Mouse (Mus musculus) CH12.LX (cell line): ENCODE results near the gene Cops3. TPM values are rescaled to one million over a fixed set of nuclear protein-coding genes. Genes with fewer than 3 reads are reported as not detected.
A peak's percentile ranks its signal among the peaks of the same experiment; 100 is the strongest.

Experiments
- DNase-seq: peaks from one replicate; pipeline ENCODE4 v3.0.0-alpha.2; 2013; ENCODE audit errors: extremely low read depth
- H3K27ac ChIP-seq: 2 replicates; pipeline ENCODE4 v1.5.1; 2012; ENCODE audit warnings: low read depth, mild to moderate bottlenecking, control low read depth, moderate library complexity; ENCODE audit not compliant: insufficient read depth
- H3K27me3 ChIP-seq: replicated peaks from 2 replicates; pipeline ENCODE3; 2012; ENCODE audit warnings: inconsistent platforms
- H3K36me3 ChIP-seq, 2 experiments: replicated peaks in 1 of 2; 2 replicates each; pipeline versions ENCODE3 to v1.6.1; 2012; ENCODE audit warnings: inconsistent platforms in 1 of 2, low read length in 1 of 2, mild to moderate bottlenecking in 1 of 2, mixed read lengths in 1 of 2, moderate library complexity in 1 of 2; ENCODE audit not compliant: control insufficient read depth in 1 of 2, insufficient read depth in 1 of 2
- H3K4me1 ChIP-seq, 2 experiments: 2 replicates each; pipeline ENCODE4 v1.6.1; 2012; ENCODE audit warnings: inconsistent platforms in 1 of 2, moderate library complexity in 1 of 2; ENCODE audit not compliant: insufficient read depth in 2 of 2, control insufficient read depth in 1 of 2
- H3K4me2 ChIP-seq: 2 replicates; pipeline ENCODE4 v1.6.1; 2012; ENCODE audit warnings: low read depth, mild to moderate bottlenecking, control low read depth; ENCODE audit not compliant: poor library complexity, insufficient read depth, severe bottlenecking
- H3K4me3 ChIP-seq, 3 experiments: fragments of 150-350 bp in 1 of 3; sonication (generic) in 1 of 3; replicated peaks in 1 of 3; 2 replicates each; pipeline versions ENCODE3 to v1.5.1; 2011 to 2012; ENCODE audit warnings: low read depth in 2 of 3, low read length in 2 of 3, mild to moderate bottlenecking in 2 of 3, moderate library complexity in 2 of 3, control low read depth in 1 of 3, improper control_type of control experiment in 1 of 3, inconsistent platforms in 1 of 3, mixed read lengths in 1 of 3; ENCODE audit not compliant: poor library complexity in 1 of 3
- H3K79me2 ChIP-seq: replicated peaks from 2 replicates; pipeline ENCODE4 v1.6.1; 2012; ENCODE audit warnings: mild to moderate bottlenecking, moderate library complexity; ENCODE audit not compliant: control insufficient read depth, poor library complexity, insufficient read depth, severe bottlenecking; ENCODE audit errors: extremely low read depth
- H3K9ac ChIP-seq: 2 replicates; pipeline ENCODE4 v1.6.1; 2012; ENCODE audit warnings: low read depth, mild to moderate bottlenecking, control low read depth, moderate library complexity; ENCODE audit not compliant: insufficient read depth
- H3K9me3 ChIP-seq: replicated peaks from 2 replicates; pipeline ENCODE3; 2012; ENCODE audit warnings: low read length, inconsistent platforms, mixed read lengths
- BHLHE40 ChIP-seq: IDR thresholded peaks from 2 replicates; pipeline ENCODE4 v1.6.1; 2011; ENCODE audit warnings: mild to moderate bottlenecking, low read depth, low read length, improper control_type of control experiment
- CHD2 ChIP-seq: IDR thresholded peaks from 2 replicates; pipeline ENCODE4 v1.6.1; 2011; ENCODE audit warnings: low read length, improper control_type of control experiment
- CTCF ChIP-seq, 2 experiments: IDR thresholded peaks in 1 of 2; conservative IDR thresholded peaks in 1 of 2; 2 replicates each; pipeline ENCODE4 v1.5.1; 2011 to 2012; ENCODE audit warnings: low read depth in 2 of 2, low read length in 2 of 2, improper control_type of control experiment in 1 of 2, inconsistent platforms in 1 of 2, mild to moderate bottlenecking in 1 of 2, moderate library complexity in 1 of 2
- ELF1 ChIP-seq: IDR thresholded peaks from 2 replicates; pipeline ENCODE4 v1.6.1; 2014; ENCODE audit warnings: low read depth, mild to moderate bottlenecking, inconsistent platforms, low read length, improper control_type of control experiment
- EP300 ChIP-seq: IDR thresholded peaks from 2 replicates; pipeline ENCODE4 v1.6.1; 2011; ENCODE audit warnings: low read length, improper control_type of control experiment
- ETS1 ChIP-seq: conservative IDR thresholded peaks from 2 replicates; pipeline ENCODE4 v1.6.1; 2012; ENCODE audit warnings: low read depth, mild to moderate bottlenecking, inconsistent platforms, low read length, improper control_type of control experiment, moderate library complexity
- HCFC1 ChIP-seq: IDR thresholded peaks from 2 replicates; pipeline ENCODE4 v1.6.1; 2012; ENCODE audit warnings: low read depth, mild to moderate bottlenecking, inconsistent platforms, low read length, improper control_type of control experiment
- IRF4 ChIP-seq: IDR thresholded peaks from 2 replicates; pipeline ENCODE4 v1.6.1; 2014; ENCODE audit warnings: low read depth, mild to moderate bottlenecking, inconsistent platforms, low read length, improper control_type of control experiment
- KAT2A ChIP-seq: IDR thresholded peaks from 2 replicates; pipeline ENCODE4 v1.6.1; 2012; ENCODE audit warnings: low read length, improper control_type of control experiment, inconsistent platforms; ENCODE audit not compliant: insufficient replicate concordance
- MAFK ChIP-seq: IDR thresholded peaks from 2 replicates; pipeline ENCODE4 v1.6.1; 2011; ENCODE audit warnings: low read length, improper control_type of control experiment; ENCODE audit not compliant: insufficient replicate concordance
- MAX ChIP-seq: IDR thresholded peaks from 2 replicates; pipeline ENCODE4 v1.6.1; 2011; ENCODE audit warnings: low read length, improper control_type of control experiment
- MAZ ChIP-seq: IDR thresholded peaks from 2 replicates; pipeline ENCODE4 v1.6.1; 2012; ENCODE audit warnings: low read depth, mild to moderate bottlenecking, inconsistent platforms, low read length, improper control_type of control experiment, moderate library complexity
- MEF2A ChIP-seq: IDR thresholded peaks from 2 replicates; pipeline ENCODE4 v1.6.1; 2014; ENCODE audit warnings: low read depth, mild to moderate bottlenecking, inconsistent platforms, low read length, improper control_type of control experiment, borderline replicate concordance
- MXI1 ChIP-seq: IDR thresholded peaks from 2 replicates; pipeline ENCODE4 v1.6.1; 2011; ENCODE audit warnings: mild to moderate bottlenecking, low read depth, low read length, improper control_type of control experiment
- NELFE ChIP-seq: IDR thresholded peaks from 2 replicates; pipeline ENCODE4 v1.6.1; 2011; ENCODE audit warnings: low read depth, low read length, improper control_type of control experiment
- NRF1 ChIP-seq: IDR thresholded peaks from 2 replicates; pipeline ENCODE4 v1.6.1; 2014; ENCODE audit warnings: low read depth, mild to moderate bottlenecking, inconsistent platforms, low read length, improper control_type of control experiment, moderate library complexity
- PAX5 ChIP-seq: IDR thresholded peaks from 2 replicates; pipeline ENCODE4 v1.6.1; 2012; ENCODE audit warnings: low read length, inconsistent platforms, mixed read lengths
- POLR2A ChIP-seq: IDR thresholded peaks from 2 replicates; pipeline ENCODE4 v1.6.1; 2011; ENCODE audit warnings: low read depth, mild to moderate bottlenecking, improper control_type of control experiment, low read length
- POLR2AphosphoS2 ChIP-seq: IDR thresholded peaks from 2 replicates; pipeline ENCODE4 v1.6.1; 2011; ENCODE audit warnings: low read depth, low read length, improper control_type of control experiment
- RCOR1 ChIP-seq: conservative IDR thresholded peaks from 2 replicates; pipeline ENCODE4 v1.6.1; 2012; ENCODE audit warnings: low read depth, mild to moderate bottlenecking, inconsistent platforms, low read length, improper control_type of control experiment
- SMC3 ChIP-seq: IDR thresholded peaks from 2 replicates; pipeline ENCODE4 v1.6.1; 2011; ENCODE audit warnings: low read depth, low read length, improper control_type of control experiment
- TBP ChIP-seq: conservative IDR thresholded peaks from 2 replicates; pipeline ENCODE4 v1.6.1; 2011; ENCODE audit warnings: low read depth, low read length, improper control_type of control experiment
- TCF12 ChIP-seq: IDR thresholded peaks from 2 replicates; pipeline ENCODE4 v1.6.1; 2014; ENCODE audit warnings: low read depth, mild to moderate bottlenecking, inconsistent platforms, low read length, improper control_type of control experiment
- UBTF ChIP-seq: IDR thresholded peaks from 2 replicates; pipeline ENCODE4 v1.6.1; 2012; ENCODE audit warnings: low read depth, mild to moderate bottlenecking, inconsistent platforms, low read length, improper control_type of control experiment, moderate library complexity
- USF1 ChIP-seq: IDR thresholded peaks from 2 replicates; pipeline ENCODE4 v1.6.1; 2014; ENCODE audit warnings: low read depth, mild to moderate bottlenecking, inconsistent platforms, low read length, improper control_type of control experiment
- USF2 ChIP-seq: conservative IDR thresholded peaks from 2 replicates; pipeline ENCODE4 v1.6.1; 2011; ENCODE audit warnings: low read depth, low read length, improper control_type of control experiment
- ZC3H11A ChIP-seq: IDR thresholded peaks from 2 replicates; pipeline ENCODE4 v1.6.1; 2012; ENCODE audit warnings: low read depth, mild to moderate bottlenecking, inconsistent platforms, low read length, improper control_type of control experiment
- ZKSCAN1 ChIP-seq: IDR thresholded peaks from 2 replicates; pipeline ENCODE4 v1.6.1; 2012; ENCODE audit warnings: low read depth, inconsistent platforms, low read length, improper control_type of control experiment, borderline replicate concordance
- ZMIZ1 ChIP-seq: IDR thresholded peaks from 2 replicates; pipeline ENCODE4 v1.6.1; 2012; ENCODE audit warnings: low read depth, mild to moderate bottlenecking, inconsistent platforms, low read length, improper control_type of control experiment
- ZNF384 ChIP-seq: IDR thresholded peaks from 2 replicates; pipeline ENCODE4 v1.6.1; 2012; ENCODE audit warnings: low read depth, low read length, improper control_type of control experiment, inconsistent platforms
- dilution Hi-C: fragments of 300-500 bp; cut with MboI; formaldehyde crosslinking; loops from 2 replicates; pipeline ENCODE4 v1.14.3; 2020; ENCODE audit warnings: low sequenced_read_pairs; ENCODE audit not compliant: extremely low pct_unique_long_range_greater_than_20kb, extremely low pct_ligation_motif_present
- in situ Hi-C: fragments of 300-500 bp; cut with MboI; formaldehyde crosslinking; loops from 3 replicates; pipeline ENCODE4 v1.14.3; 2019; ENCODE audit warnings: low sequenced_read_pairs, low pct_ligation_motif_present, low pct_unique_long_range_greater_than_20kb, mixed read lengths
- polyA plus RNA-seq: library from polyadenylated mRNA; unstranded; fragments of >175 nt; gene quantifications from 2 replicates; pipeline ENCODE4 v1.2.1, GENCODE M21; 2012; ENCODE audit warnings: low read depth; ENCODE audit not compliant: insufficient read length
- total RNA-seq, 2 experiments: library from RNA; depleted of rRNA; stranded (reverse); fragments of 300-350 nt in 1 of 2; fragments of >200 nt in 1 of 2; gene quantifications; 2 replicates each; pipeline ENCODE4 v1.2.3; 2012 to 2014

Gene Cops3
- total and polyA plus RNA-seq, 3 experiments, result 128 to 317 (median 267) TPM

- Histone ChIP-seq H3K4me2 (peak overlapping the region; percentile 74), H3K79me2 (peaks cover 16% of the 10 kb centered on the region), H3K27me3 (no peaks in the 10 kb centered on the region), H3K9ac (peak overlapping the region; percentile 97), H3K4me3 (peak overlapping the region; percentile 2 to 96 (median 67)), H3K36me3 (peaks cover 23 to 31% of the 10 kb centered on the region in 2 experiments), H3K27ac (no peak overlapping the region)
- DNase-seq, result no peak
- dilution Hi-C loops (no loop called here), in situ Hi-C loops (no loop called here)
- TF ChIP-seq HCFC1 (no peak), MAZ (0 out of 2 replicates have a peak, but pooled peaks have one; percentile 23), MAFK (no peak), PAX5 (no peak), EP300 (0 out of 2 replicates have a peak, but pooled peaks have one; percentile 5), USF2 (no peak), ZNF384 (0 out of 2 replicates have a peak, but pooled peaks have one; percentile 5), NELFE (no peak; the same call in 1 of the 2 replicates), UBTF (no peak), SMC3 (no peak), ELF1 (no peak), TCF12 (no peak), POLR2AphosphoS2 (no peak), RCOR1 (no peak), CTCF (conservative IDR thresholded peaks at IDR 0.05 in 1 of 2, IDR thresholded peaks at IDR 0.05 in 1 of 2; ENCODE audit: low read depth in 2 of 2, low read length in 2 of 2) (no peak)
- TF ChIP-seq, all 38 proteins: peak for 3
- no peaks in the 10 kb centered on the region for H3K9me3 ChIP-seq
- peaks cover 9 to 43% of the 10 kb centered on the region in 2 experiments for H3K4me1 ChIP-seq
Measured at GRCm38 (mm10) chr11:59811211-59811610, 28.4 kb downstream of the Cops3 start.

GRCm38 (mm10) chr11:59810480-59811158 lies 29.0 kb downstream of the Cops3 start:
- Histone ChIP-seq H3K27me3 (no peaks in the 10 kb centered on the region), H3K27ac (no peak overlapping the region; the same call in 1 of the 2 replicates), H3K4me3 (peak overlapping the region; percentile 67 to 96 (median 92)), H3K79me2 (peaks cover 16% of the 10 kb centered on the region), H3K9ac (peak overlapping the region; percentile 97), H3K4me1 (peaks cover 9 to 47% of the 10 kb centered on the region in 2 experiments), H3K9me3 (no peaks in the 10 kb centered on the region), H3K4me2 (peak overlapping the region; percentile 74), H3K36me3 (peaks cover 23 to 31% of the 10 kb centered on the region in 2 experiments)
- DNase-seq, result peak; percentile 70
- in situ Hi-C loops (no loop called here), dilution Hi-C loops (no loop called here)
- no peak for TF ChIP-seq ETS1
- TF ChIP-seq KAT2A, result no peak
- TF ChIP-seq SMC3, result no peak
- TF ChIP-seq POLR2A, result peak; percentile 43
- TF ChIP-seq USF1, result no peak
- no peak for TF ChIP-seq ZKSCAN1
- TF ChIP-seq MAZ, result no peak
- TF ChIP-seq HCFC1, result no peak
- TF ChIP-seq IRF4, result no peak
- no peak for TF ChIP-seq USF2
- TF ChIP-seq NRF1, result no peak
- TF ChIP-seq MXI1, result peak; percentile 88
- no peak for TF ChIP-seq ZC3H11A
- TF ChIP-seq MAX, result peak; percentile 84
- TF ChIP-seq MAFK, result no peak
- no peak for TF ChIP-seq NELFE
- peak; percentile 82 for TF ChIP-seq TBP
- 0 out of 4 replicates have a peak, but pooled peaks of 1 of the 2 experiments have one; percentile 11 for TF ChIP-seq CTCF (conservative IDR thresholded peaks at IDR 0.05 in 1 of 2, IDR thresholded peaks at IDR 0.05 in 1 of 2; ENCODE audit: low read depth in 2 of 2, low read length in 2 of 2)
- TF ChIP-seq ZNF384, result 0 out of 2 replicates have a peak, but pooled peaks have one; percentile 4
- TF ChIP-seq BHLHE40, result no peak
- TF ChIP-seq MEF2A, result 0 out of 2 replicates have a peak, but pooled peaks have one; percentile 19
- no peak for TF ChIP-seq CHD2
- TF ChIP-seq TCF12, result peak; percentile 54; the same call in 1 of the 2 replicates
- no peak for TF ChIP-seq ZMIZ1
